Mouse (Mus musculus): ENCODE measurements around the gene Xlr5a. TPM values are rescaled to one million over a fixed set of nuclear protein-coding genes. Genes with fewer than 3 reads are reported as not detected.
"Not testable (repeated sequence)": the region's sequence is repeated elsewhere in the genome, so short reads cannot be mapped to it uniquely, and the experiment has no call there.

Xlr5a gene
- polyA plus RNA-seq, 1 experiment from 2014 or later: 0.24 TPM

DNA sequence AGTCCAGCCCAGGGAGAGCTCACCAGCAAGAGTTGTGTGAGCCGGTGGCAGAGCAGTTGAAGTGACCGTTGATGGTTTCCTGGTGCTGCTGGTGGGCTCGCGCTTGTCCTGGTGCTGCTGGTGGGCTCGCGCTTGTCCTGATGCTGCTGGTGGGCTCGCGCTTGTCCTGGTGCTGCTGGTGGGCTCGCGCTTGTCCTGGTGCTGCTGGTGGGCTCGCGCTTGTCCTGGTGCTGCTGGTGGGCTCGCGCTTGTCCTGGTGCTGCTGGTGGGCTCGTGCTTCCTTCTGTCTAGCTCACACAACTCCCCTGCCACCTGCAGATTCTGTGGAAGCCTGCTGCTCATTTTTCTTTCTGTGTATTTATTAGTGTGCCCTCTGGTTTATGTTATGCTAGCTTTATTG is 115.9 kb downstream of the Xlr5a start, which contains the start of gene Spin2d:
Spin2d (minus strand) TSS at position 101 of the 400 bp plus-strand sequence.
- not testable (repeated sequence) for H3K9me3 ChIP-seq (ENCODE audit: control insufficient read depth, low read length); H3K9ac ChIP-seq (ENCODE audit: low read length); H3K4me1 ChIP-seq (replicated peaks; ENCODE audit: control insufficient read depth, insufficient read depth, low read length); ATAC-seq (ENCODE audit: low read depth); H3K27me3 ChIP-seq (ENCODE audit: control insufficient read depth, insufficient read depth, low read depth, low read length); H3K4me3 ChIP-seq (ENCODE audit: low read length); H3K36me3 ChIP-seq (ENCODE audit: control insufficient read depth, insufficient read depth, low read length); H3K4me2 ChIP-seq (ENCODE audit: low read depth, low read length); H3K27ac ChIP-seq (ENCODE audit: low read length)
- WGBS: 58% methylated on average over 6 of the region's 15 CpGs

DNA sequence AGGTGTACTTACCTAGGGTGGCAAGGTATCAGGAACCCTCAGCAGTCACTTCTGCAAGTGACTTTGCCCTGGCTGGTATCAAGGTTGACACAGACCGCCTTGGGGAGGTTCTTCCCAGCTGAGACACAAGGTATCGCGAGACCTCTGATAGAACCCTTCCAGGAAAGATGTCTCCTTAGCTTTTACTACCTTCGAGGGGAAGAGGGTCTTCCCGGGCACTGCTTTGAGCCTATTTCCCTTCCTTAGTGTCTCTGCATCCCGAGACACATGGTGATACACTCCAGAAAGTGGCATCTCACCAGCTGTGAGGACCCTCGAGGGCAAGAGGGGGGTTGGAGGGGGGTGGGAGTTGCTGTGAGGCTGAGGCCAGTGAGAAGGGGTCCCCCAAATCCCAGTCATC is 143.4 kb downstream of the Xlr5a start, which contains the start of gene DXBay18:
DXBay18 (minus strand) TSS at position 101 of the 400 bp plus-strand sequence.
- H3K9me3 ChIP-seq (ENCODE audit: control insufficient read depth, low read length); H3K4me2 ChIP-seq (ENCODE audit: low read depth, low read length); H3K36me3 ChIP-seq (ENCODE audit: control insufficient read depth, insufficient read depth, low read length); H3K4me1 ChIP-seq (replicated peaks; ENCODE audit: control insufficient read depth, insufficient read depth, low read length); H3K4me3 ChIP-seq (ENCODE audit: low read length); H3K27ac ChIP-seq (ENCODE audit: low read length); ATAC-seq (ENCODE audit: low read depth); H3K27me3 ChIP-seq (ENCODE audit: control insufficient read depth, insufficient read depth, low read depth, low read length); H3K9ac ChIP-seq (ENCODE audit: low read length): not testable (repeated sequence)
- no CpG with 5 or more reads among the region's 7 CpGs for WGBS

DNA sequence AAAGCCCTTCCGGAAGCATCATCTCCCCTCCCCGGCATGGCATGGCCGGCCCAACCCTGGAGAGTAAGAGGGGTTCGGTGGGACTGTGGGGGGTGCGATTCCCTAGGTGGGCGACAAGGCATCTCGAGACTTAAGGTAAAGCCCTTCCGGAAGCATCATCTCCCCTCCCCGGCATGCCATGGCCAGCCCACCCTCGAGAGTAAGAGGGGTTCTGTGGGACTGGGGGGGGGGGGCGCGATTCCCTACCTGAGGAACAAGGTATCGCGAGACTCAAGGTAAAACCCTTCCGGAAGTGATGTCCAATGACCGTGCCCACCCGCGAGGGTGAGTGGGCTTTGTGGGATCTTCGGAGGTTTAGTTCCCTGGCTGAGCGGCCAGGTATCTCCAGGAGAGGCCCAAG is 144.3 kb downstream of the Xlr5a start, which contains the start of gene Xlr5b:
Xlr5b (plus strand) TSS at position 301 of the 400 bp plus-strand sequence.
- not testable (repeated sequence) for H3K36me3 ChIP-seq (ENCODE audit: control insufficient read depth, insufficient read depth, low read length); H3K4me3 ChIP-seq (ENCODE audit: low read length); H3K27ac ChIP-seq (ENCODE audit: low read length); H3K4me1 ChIP-seq (replicated peaks; ENCODE audit: control insufficient read depth, insufficient read depth, low read length); H3K9ac ChIP-seq (ENCODE audit: low read length); H3K27me3 ChIP-seq (ENCODE audit: control insufficient read depth, insufficient read depth, low read depth, low read length); ATAC-seq (ENCODE audit: low read depth); H3K9me3 ChIP-seq (ENCODE audit: control insufficient read depth, low read length); H3K4me2 ChIP-seq (ENCODE audit: low read depth, low read length)
- WGBS: no CpG with 5 or more reads among the region's 20 CpGs

DNA sequence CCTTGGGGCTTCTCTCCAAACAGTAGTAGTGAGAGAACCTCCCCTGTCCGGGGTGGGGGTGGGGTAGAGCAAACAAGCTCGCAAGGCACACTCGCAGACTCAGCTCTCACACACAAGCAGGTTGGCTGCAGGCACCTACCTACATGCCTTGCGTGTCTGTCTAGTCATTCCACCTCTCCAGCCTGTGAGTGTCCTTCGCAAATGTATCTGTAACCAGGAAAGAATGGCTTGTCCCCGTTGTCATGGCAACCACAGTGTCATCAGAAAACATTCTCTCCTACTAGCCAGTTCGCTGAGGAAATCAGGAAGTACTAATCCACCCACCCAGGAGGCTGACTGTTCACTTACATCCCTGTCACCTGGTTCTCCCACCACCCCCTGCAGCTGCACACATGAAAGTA is 149.6 kb downstream of the Xlr5a start:
- H3K27ac ChIP-seq (ENCODE audit: low read length); H3K27me3 ChIP-seq (ENCODE audit: control insufficient read depth, insufficient read depth, low read depth, low read length); H3K4me3 ChIP-seq (ENCODE audit: low read length); H3K9ac ChIP-seq (ENCODE audit: low read length); H3K36me3 ChIP-seq (ENCODE audit: control insufficient read depth, insufficient read depth, low read length); H3K4me2 ChIP-seq (ENCODE audit: low read depth, low read length); H3K4me1 ChIP-seq (replicated peaks; ENCODE audit: control insufficient read depth, insufficient read depth, low read length); H3K9me3 ChIP-seq (ENCODE audit: control insufficient read depth, low read length): not testable (repeated sequence)
- WGBS: no CpG with 5 or more reads among the region's 7 CpGs
- peak; percentile 31; the same call in 1 of the 2 replicates for ATAC-seq (ENCODE audit: low read depth)

DNA sequence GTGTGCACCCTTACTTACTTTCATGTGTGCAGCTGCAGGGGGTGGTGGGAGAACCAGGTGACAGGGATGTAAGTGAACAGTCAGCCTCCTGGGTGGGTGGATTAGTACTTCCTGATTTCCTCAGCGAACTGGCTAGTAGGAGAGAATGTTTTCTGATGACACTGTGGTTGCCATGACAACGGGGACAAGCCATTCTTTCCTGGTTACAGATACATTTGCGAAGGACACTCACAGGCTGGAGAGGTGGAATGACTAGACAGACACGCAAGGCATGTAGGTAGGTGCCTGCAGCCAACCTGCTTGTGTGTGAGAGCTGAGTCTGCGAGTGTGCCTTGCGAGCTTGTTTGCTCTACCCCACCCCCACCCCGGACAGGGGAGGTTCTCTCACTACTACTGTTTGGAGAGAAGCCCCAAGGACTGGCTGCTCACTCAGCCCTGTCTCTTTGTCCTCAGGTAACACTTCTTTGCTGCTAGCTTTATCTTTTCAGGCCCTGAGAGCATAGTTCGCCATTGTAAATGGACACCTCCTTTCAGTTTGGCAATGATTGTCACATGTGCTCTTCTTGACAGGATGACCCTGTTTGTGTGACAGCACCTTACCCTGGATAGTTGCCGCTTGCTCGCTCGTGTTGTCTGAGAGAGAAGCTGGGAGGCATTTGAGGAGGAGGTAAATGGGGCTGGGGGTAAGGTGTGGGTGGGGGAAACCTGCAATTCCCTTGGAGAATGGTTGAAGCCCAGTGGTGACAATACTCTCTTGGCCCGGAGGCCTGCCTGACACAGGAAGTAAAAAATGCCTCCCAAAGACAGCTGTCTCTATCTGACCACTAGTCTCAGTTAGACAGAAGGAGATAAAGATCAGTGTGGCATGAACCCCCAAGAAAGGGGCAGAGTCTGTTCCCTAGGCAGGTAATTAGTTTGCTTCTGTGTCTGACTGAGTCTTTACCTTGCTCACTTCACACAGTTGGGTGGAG is 169.6 kb downstream of the Xlr5a start:
- H3K36me3 ChIP-seq (ENCODE audit: control insufficient read depth, insufficient read depth, low read length); H3K27ac ChIP-seq (ENCODE audit: low read length); ATAC-seq (ENCODE audit: low read depth); H3K4me1 ChIP-seq (replicated peaks; ENCODE audit: control insufficient read depth, insufficient read depth, low read length); H3K9ac ChIP-seq (ENCODE audit: low read length); H3K4me3 ChIP-seq (ENCODE audit: low read length); H3K4me2 ChIP-seq (ENCODE audit: low read depth, low read length); H3K9me3 ChIP-seq (ENCODE audit: control insufficient read depth, low read length); H3K27me3 ChIP-seq (ENCODE audit: control insufficient read depth, insufficient read depth, low read depth, low read length): not testable (repeated sequence)
- no CpG with 5 or more reads among the region's 12 CpGs for WGBS

DNA sequence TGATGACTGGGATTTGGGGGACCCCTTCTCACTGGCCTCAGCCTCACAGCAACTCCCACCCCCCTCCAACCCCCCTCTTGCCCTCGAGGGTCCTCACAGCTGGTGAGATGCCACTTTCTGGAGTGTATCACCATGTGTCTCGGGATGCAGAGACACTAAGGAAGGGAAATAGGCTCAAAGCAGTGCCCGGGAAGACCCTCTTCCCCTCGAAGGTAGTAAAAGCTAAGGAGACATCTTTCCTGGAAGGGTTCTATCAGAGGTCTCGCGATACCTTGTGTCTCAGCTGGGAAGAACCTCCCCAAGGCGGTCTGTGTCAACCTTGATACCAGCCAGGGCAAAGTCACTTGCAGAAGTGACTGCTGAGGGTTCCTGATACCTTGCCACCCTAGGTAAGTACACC is 176.0 kb downstream of the Xlr5a start, which contains the start of gene Gm14685:
Gm14685 (plus strand) TSS at position 301 of the 400 bp plus-strand sequence.
- not testable (repeated sequence) for H3K27me3 ChIP-seq (ENCODE audit: control insufficient read depth, insufficient read depth, low read depth, low read length); H3K27ac ChIP-seq (ENCODE audit: low read length); H3K9me3 ChIP-seq (ENCODE audit: control insufficient read depth, low read length); H3K4me2 ChIP-seq (ENCODE audit: low read depth, low read length); ATAC-seq (ENCODE audit: low read depth); H3K9ac ChIP-seq (ENCODE audit: low read length); H3K36me3 ChIP-seq (ENCODE audit: control insufficient read depth, insufficient read depth, low read length); H3K4me1 ChIP-seq (replicated peaks; ENCODE audit: control insufficient read depth, insufficient read depth, low read length); H3K4me3 ChIP-seq (ENCODE audit: low read length)
- WGBS: no CpG with 5 or more reads among the region's 7 CpGs

DNA sequence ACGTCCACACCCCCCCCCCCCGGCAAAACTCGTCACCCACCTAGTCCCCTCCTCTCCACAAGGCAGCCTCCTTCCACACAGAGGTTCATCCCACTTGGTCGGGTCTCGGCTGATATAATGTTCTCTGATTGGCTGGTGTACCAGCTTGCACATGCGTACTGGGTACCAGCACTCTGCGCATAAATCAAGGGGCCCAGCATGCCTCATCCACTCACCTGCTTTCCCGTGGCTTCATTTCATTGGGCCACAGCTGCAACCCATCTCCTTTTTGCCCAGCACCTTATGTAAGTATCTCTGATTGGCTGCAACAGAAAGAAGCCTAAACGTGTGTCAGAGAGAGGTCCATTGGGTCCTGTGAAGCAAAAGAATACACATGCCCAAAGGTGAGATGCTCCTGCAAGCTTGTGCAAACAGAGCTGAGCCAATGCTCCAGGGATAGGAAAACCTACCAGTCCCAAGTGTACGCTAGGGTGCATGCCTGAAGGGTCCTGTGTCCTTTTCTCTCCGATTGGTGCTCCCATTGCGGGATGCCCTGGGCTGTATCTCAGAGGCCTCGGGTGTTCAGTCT is 195.8 kb downstream of the Xlr5a start, which contains the start of gene Xlr3a:
Xlr3a (minus strand) TSS at position 155 of the 568 bp plus-strand sequence.
- H3K4me1 ChIP-seq (replicated peaks; ENCODE audit: control insufficient read depth, insufficient read depth, low read length); H3K9me3 ChIP-seq (ENCODE audit: control insufficient read depth, low read length); H3K27ac ChIP-seq (ENCODE audit: low read length); H3K4me3 ChIP-seq (ENCODE audit: low read length); H3K27me3 ChIP-seq (ENCODE audit: control insufficient read depth, insufficient read depth, low read depth, low read length); H3K4me2 ChIP-seq (ENCODE audit: low read depth, low read length); H3K9ac ChIP-seq (ENCODE audit: low read length); ATAC-seq (ENCODE audit: low read depth); H3K36me3 ChIP-seq (ENCODE audit: control insufficient read depth, insufficient read depth, low read length): not testable (repeated sequence)
- WGBS: 61% methylated on average over 13 of the region's 13 CpGs

DNA sequence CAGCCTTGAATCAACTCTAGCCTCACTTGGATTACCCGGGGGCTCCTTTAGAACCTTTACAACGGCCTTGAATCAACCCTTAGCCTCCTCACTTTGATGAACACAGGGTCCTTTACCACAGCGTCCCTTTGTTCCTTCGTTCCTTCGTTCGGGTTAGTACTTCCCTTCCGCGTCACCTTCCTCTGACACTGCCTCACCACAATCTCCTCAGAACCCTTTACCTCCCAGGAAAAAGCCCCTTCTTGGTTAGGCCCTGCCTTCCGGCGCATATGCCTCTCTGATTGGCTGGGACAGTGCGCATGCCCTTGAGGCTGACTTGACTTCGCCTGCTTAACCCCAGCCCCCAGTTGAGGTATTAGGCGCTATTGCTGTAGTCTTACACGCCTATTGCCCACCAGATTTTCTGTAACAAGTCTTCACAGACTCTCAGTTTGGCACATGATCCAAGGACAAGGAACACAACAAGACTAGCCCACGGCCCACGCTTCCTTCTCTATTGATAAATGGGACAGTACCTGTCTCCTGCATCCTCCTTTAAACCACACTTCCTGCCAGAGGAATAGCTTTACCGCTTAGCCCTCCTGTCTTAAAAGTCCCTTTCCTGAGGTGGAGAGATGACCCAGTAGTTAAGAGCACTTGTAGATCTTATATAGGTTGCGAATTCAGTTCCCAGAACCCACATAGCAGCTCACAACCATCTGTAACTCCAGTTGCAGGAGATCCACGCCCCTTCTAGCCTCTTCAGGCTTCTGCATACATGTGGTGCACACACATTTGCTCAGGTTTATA is 210.3 kb downstream of the Xlr5a start, which contains the start of gene Xlr4a:
Xlr4a (minus strand) TSS at position 212 of the 789 bp plus-strand sequence.
- WGBS: 73% methylated on average over 18 of the region's 19 CpGs
- H3K36me3 ChIP-seq (ENCODE audit: control insufficient read depth, insufficient read depth, low read length); H3K4me3 ChIP-seq (ENCODE audit: low read length): not testable (repeated sequence)

More for the DNA sequence above, 210.3 kb downstream of the Xlr5a start, which contains the start of gene Xlr4a:
- not testable (repeated sequence) for H3K4me2 ChIP-seq (ENCODE audit: low read depth, low read length); ATAC-seq (ENCODE audit: low read depth); H3K9ac ChIP-seq (ENCODE audit: low read length); H3K27me3 ChIP-seq (ENCODE audit: control insufficient read depth, insufficient read depth, low read depth, low read length); H3K27ac ChIP-seq (ENCODE audit: low read length); H3K4me1 ChIP-seq (replicated peaks; ENCODE audit: control insufficient read depth, insufficient read depth, low read length); H3K9me3 ChIP-seq (ENCODE audit: control insufficient read depth, low read length)
